Mouse (Mus musculus) G1E (cell line): Measurements from ENCODE around the gene Galr3.

ENCODE experiments used
- CTCF ChIP-seq: IDR thresholded peaks from 2 replicates; pipeline ENCODE4 v1.5.1; 2012; ENCODE audit warnings: low read depth, low read length, inconsistent platforms, mixed read lengths
- TAL1 ChIP-seq: conservative IDR thresholded peaks from 2 replicates; pipeline ENCODE4 v1.6.1; 2012; ENCODE audit warnings: low read depth, low read length, inconsistent platforms, mixed read lengths

DNA sequence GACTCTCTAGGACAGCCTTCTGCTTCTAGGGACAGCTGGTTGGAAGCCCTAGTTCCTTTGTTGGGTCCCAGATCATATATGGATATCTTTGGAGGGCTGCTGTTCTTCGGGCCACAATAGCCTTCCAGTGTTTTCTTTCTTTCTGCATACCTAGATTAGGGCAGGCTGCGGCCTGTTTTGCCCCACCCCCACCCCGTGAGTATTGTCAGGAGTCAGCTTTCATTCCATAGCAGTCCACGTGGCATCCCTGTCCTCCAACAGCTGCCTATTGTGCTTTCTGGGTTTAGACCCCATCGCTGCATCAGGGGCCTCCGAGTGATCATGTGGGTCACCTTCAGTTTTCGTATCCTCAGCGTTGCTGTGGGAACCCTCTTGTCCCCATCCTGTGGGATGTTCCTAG lies 43.3 kb upstream of the Galr3 start:
- TF ChIP-seq CTCF (no peak), TAL1 (no peak)
